Mouse (Mus musculus) stomach, postnatal 0 days (tissue): ENCODE data around the gene Rhobtb1.

ENCODE experiments used
- CTCF ChIP-seq: IDR thresholded peaks from 2 replicates; pipeline ENCODE4 v1.5.1; 2016; ENCODE audit warnings: antibody characterized with exemption, low read depth, mild to moderate bottlenecking, moderate library complexity
- EP300 ChIP-seq: optimal IDR thresholded peaks from 2 replicates; pipeline ENCODE3; 2016; ENCODE audit warnings: antibody characterized with exemption

- TF ChIP-seq CTCF: peak; percentile 13; the same call in 1 of the 2 replicates
- TF ChIP-seq EP300: no peak
Observed at GRCm38 (mm10) chr10:69326433-69326832, 175.2 kb downstream of the Rhobtb1 start.
